Mouse (Mus musculus) left cerebral cortex, adult 9 months (tissue): ENCODE data around the gene Prame.
"Not testable (repeated sequence)": the region's sequence is repeated elsewhere in the genome, so short reads cannot be mapped to it uniquely, and the experiment has no call there.

Experiments
- DNase-seq, 2 experiments: peaks; one replicate each; pipeline ENCODE4 v3.0.0; 2022; ENCODE audit warnings: low spot score in 2 of 2

Gene Prame

GRCm38 (mm10) chrX:135627605-135628004 is at the start of gene Prame:
TSS of gene Prame (minus strand) at chrX:135627705.
- DNase-seq, result no peak

GRCm38 (mm10) chrX:135652173-135652772 is 24.8 kb upstream of the Prame start:
- peak; percentile 5 to 19 for DNase-seq

GRCm38 (mm10) chrX:135601298-135602029 is 26.0 kb downstream of the Prame start:
- peak; percentile 58 to 68 for DNase-seq

- no peak for DNase-seq
Measured at GRCm38 (mm10) chrX:135598677-135599076, 28.8 kb downstream of the Prame start, which contains the start of gene Nxf7. TSS of gene Nxf7 (minus strand) at chrX:135598777.

DNA sequence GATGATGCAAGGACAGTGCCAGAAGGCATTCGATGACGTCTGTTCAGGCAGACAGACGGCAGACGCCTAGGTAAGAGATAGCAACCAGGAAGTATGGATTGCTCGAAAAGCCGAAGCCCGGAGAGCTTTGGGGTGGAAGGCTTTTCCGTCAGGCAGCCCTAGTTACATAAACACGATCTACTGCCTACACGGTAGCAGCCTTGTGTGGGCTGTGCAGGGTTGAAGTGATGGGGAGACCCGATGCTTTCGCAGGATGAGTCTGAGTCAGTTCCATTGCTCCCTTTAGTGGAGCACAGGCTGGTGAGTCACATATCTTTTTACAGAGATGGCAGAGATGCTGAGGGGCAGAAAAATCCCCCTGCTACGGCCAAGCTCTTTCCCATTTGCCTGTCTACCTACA is 29.4 kb downstream of the Prame start:
- peak; percentile 57 to 64 for DNase-seq

GRCm38 (mm10) chrX:135576412-135576811 is 51.1 kb downstream of the Prame start:
- DNase-seq, result no peak

DNA sequence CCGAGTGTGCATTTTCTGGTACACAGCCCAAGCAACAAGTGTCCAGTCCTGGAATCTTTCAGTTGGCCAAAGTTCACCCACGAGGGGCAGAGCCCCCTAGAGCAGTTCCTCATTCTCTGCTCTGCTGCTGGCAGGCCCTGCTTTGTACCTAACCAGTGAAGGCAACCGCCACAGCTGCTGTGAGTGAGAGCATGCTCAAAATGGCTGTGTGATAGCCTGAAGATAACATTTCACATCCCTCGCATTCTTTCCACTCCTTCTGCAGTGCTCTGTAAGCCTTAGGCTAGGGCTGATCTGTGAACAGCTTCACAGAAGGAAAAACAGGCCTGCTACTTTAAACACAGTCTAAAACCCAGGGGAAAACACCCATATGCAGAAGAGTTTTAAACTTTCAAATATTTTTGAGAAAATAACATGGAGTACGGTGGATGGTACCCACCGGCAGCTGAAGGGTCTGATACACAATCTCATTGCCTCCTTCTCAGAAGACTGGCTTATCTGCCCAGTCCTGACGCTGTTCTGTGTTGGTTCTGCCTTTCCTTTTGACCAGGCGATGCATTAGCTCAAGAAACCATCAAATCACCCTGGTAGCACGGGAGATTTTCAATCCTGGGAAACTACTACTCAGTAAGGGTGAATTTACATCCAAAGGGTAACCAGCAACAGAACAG is 52.4 kb downstream of the Prame start:
- DNase-seq, result not testable (repeated sequence)

GRCm38 (mm10) chrX:135574261-135574957 is 53.1 kb downstream of the Prame start:
- DNase-seq, result not testable (repeated sequence)

- DNase-seq, result peak in 1 of 2 experiments; percentile 56
Measured at GRCm38 (mm10) chrX:135569467-135569866, 58.0 kb downstream of the Prame start.

GRCm38 (mm10) chrX:135564934-135565333 is 62.6 kb downstream of the Prame start:
- DNase-seq, result not testable (repeated sequence)
